Mouse (Mus musculus) small intestine, adult 2 months (tissue): ENCODE results near the gene Kbtbd7.

Experiments used
- CTCF ChIP-seq: fragments of 200-500 bp; IDR thresholded peaks from 2 replicates; pipeline ENCODE4 v1.5.1; 2012; ENCODE audit warnings: low read depth, mild to moderate bottlenecking, control low read depth, inconsistent platforms, low read length, moderate library complexity, mixed read lengths; ENCODE audit not compliant: insufficient replicate concordance, insufficient read length; ENCODE audit errors: extremely low read depth
- POLR2A ChIP-seq: fragments of 200-500 bp; IDR thresholded peaks from 2 replicates; pipeline ENCODE4 v1.6.1; 2012; ENCODE audit warnings: low read depth, mild to moderate bottlenecking, control low read depth, inconsistent platforms, low read length, moderate library complexity

DNA sequence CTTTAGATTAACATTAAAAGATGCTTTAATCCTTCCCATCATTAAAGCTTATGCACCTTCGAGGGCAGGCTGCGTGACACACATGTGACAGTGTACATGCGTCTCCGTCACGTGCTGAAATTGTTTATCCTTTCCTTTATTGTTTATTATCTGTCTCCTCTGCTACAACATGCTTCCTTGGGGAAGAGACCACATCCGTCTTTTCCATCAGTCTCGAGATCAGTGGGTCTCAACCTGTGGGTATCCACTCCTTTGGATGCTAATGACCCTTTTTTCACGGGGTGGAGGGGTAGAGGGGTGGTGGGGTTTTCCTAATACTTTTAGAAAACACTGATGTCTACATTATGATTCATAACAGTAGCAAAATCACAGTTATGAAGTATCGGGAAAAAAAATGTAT is 18.3 kb downstream of the Kbtbd7 start:
- TF ChIP-seq CTCF (no peak), POLR2A (no peak)
